Comparison of ENCODE assay signal across 8 mouse cellular contexts in genomic region chr9:44920374-44921122, GRCm38 (mm10). TPM values are rescaled to one million over a fixed set of nuclear protein-coding genes. Genes with fewer than 3 reads are reported as not detected.
A peak's percentile ranks its signal among the peaks of the same experiment; 100 is the strongest.
DNase-seq lines count a peak whose midpoint lies in the region; ATAC-seq and TF ChIP-seq lines count a peak whose summit lies in the region.

Gene Atp5l (minus strand): TSS chr9:44920742.

- TF ChIP-seq EP300 in heart, adult 2 months (IDR thresholded peaks at IDR 0.05; ENCODE audit: insufficient read depth, low read depth, low read length), result no peak

- H3K27me3 ChIP-seq in embryonic facial prominence, embryonic 14.5 days (replicated peaks; ENCODE audit: control insufficient read depth, insufficient read depth, low read length), result no peaks in the 10 kb centered on the region
- no peaks in the 10 kb centered on the region for H3K27me3 ChIP-seq in heart, adult 2 months (ENCODE audit: control insufficient read depth, insufficient read depth, low read length)
- no peaks in the 10 kb centered on the region for H3K27me3 ChIP-seq in limb, embryonic 13.5 days
- no peaks in the 10 kb centered on the region for H3K27me3 ChIP-seq in midbrain, embryonic 16.5 days (ENCODE audit: control insufficient read depth, insufficient read depth, low read depth, low read length)

- peak; percentile 74 for TF ChIP-seq POLR2A in heart, adult 2 months (IDR thresholded peaks at IDR 0.05; ENCODE audit: insufficient read depth, low read depth, low read length)

- no peak for TF ChIP-seq CTCF in heart, adult 2 months (IDR thresholded peaks at IDR 0.05)

- H3K36me3 ChIP-seq in embryonic facial prominence, embryonic 14.5 days (ENCODE audit: control insufficient read depth, insufficient read depth, low read length), result no peaks in the 10 kb centered on the region
- peaks cover 16% of the 10 kb centered on the region for H3K36me3 ChIP-seq in heart, adult 2 months (ENCODE audit: control insufficient read depth, insufficient read depth, low read length)
- 0 out of 2 replicates have a peak, but pooled peaks cover 7% of the 10 kb centered on the region for H3K36me3 ChIP-seq in limb, embryonic 13.5 days
- H3K36me3 ChIP-seq in midbrain, embryonic 16.5 days (ENCODE audit: control insufficient read depth, insufficient read depth, low read length), result no peaks in the 10 kb centered on the region

- H3K9ac ChIP-seq in embryonic facial prominence, embryonic 14.5 days (ENCODE audit: low read depth, low read length), result peak within 1 kb of the TSS; percentile 95
- H3K9ac ChIP-seq in heart, adult 2 months (ENCODE audit: low read depth, low read length), result peak within 1 kb of the TSS; percentile 99
- H3K9ac ChIP-seq in limb, embryonic 13.5 days, result peak within 1 kb of the TSS; percentile 97
- peak within 1 kb of the TSS; percentile 75 for H3K9ac ChIP-seq in midbrain, embryonic 16.5 days (ENCODE audit: low read depth, low read length)

- H3K4me1 ChIP-seq in embryonic facial prominence, embryonic 14.5 days (ENCODE audit: control insufficient read depth, insufficient read depth, low read length), result peaks cover 7% of the 10 kb centered on the region
- peaks cover 1% of the 10 kb centered on the region; the same call in 1 of the 2 replicates for H3K4me1 ChIP-seq in heart, adult 2 months (ENCODE audit: control insufficient read depth, insufficient read depth, low read length)
- peaks cover 16% of the 10 kb centered on the region for H3K4me1 ChIP-seq in limb, embryonic 13.5 days
- peaks cover 17% of the 10 kb centered on the region for H3K4me1 ChIP-seq in midbrain, embryonic 16.5 days (ENCODE audit: control insufficient read depth, insufficient read depth, low read length)

- H3K4me2 ChIP-seq in embryonic facial prominence, embryonic 14.5 days (ENCODE audit: low read depth, low read length), result peak within 1 kb of the TSS; percentile 83
- peak within 1 kb of the TSS; percentile 91 for H3K4me2 ChIP-seq in limb, embryonic 13.5 days (replicated peaks)
- peak within 1 kb of the TSS; percentile 92 for H3K4me2 ChIP-seq in midbrain, embryonic 16.5 days (ENCODE audit: low read length)

- peak; percentile 98 for DNase-seq in 3T3-L1 (ENCODE audit: low read depth, low spot score)
- peak; percentile 56 to 76 for DNase-seq in adrenal gland, postnatal 4 days (ENCODE audit: low spot score in 2 of 2)
- DNase-seq in embryonic facial prominence, embryonic 14.5 days (ENCODE audit: low spot score), result peak; percentile 98
- peak; percentile 86 to 89 for DNase-seq in heart, adult 2 months
- peak; percentile 88 to 91 for DNase-seq in kidney, adult 8-10 months
- peak; percentile 81 to 82 for DNase-seq in spleen, postnatal 10 days (ENCODE audit: low spot score in 2 of 2)

- peak within 1 kb of the TSS; percentile 95 for H3K27ac ChIP-seq in embryonic facial prominence, embryonic 14.5 days (replicated peaks; ENCODE audit: low read depth, low read length)
- peak within 1 kb of the TSS; percentile 99 for H3K27ac ChIP-seq in heart, adult 2 months
- peak within 1 kb of the TSS; percentile 94 for H3K27ac ChIP-seq in limb, embryonic 13.5 days
- H3K27ac ChIP-seq in midbrain, embryonic 16.5 days (ENCODE audit: low read length), result peak within 1 kb of the TSS; percentile 94

- peak; percentile 90 for ATAC-seq in embryonic facial prominence, embryonic 14.5 days (ENCODE audit: low read depth)
- peak; percentile 90 for ATAC-seq in limb, embryonic 13.5 days (ENCODE audit: low FRiP score, low read depth)
- ATAC-seq in midbrain, embryonic 16.5 days, result peak; percentile 91

- H3K4me3 ChIP-seq in embryonic facial prominence, embryonic 14.5 days (ENCODE audit: low read depth, low read length), result peak within 1 kb of the TSS; percentile 94
- peak within 1 kb of the TSS; percentile 87 for H3K4me3 ChIP-seq in heart, adult 2 months
- peak within 1 kb of the TSS; percentile 99 for H3K4me3 ChIP-seq in limb, embryonic 13.5 days
- peak within 1 kb of the TSS; percentile 70 for H3K4me3 ChIP-seq in midbrain, embryonic 16.5 days (ENCODE audit: low read depth, low read length)

- no peaks in the 10 kb centered on the region for H3K9me3 ChIP-seq in embryonic facial prominence, embryonic 14.5 days (ENCODE audit: control insufficient read depth, low read length)
- H3K9me3 ChIP-seq in limb, embryonic 13.5 days, result no peaks in the 10 kb centered on the region
- no peaks in the 10 kb centered on the region for H3K9me3 ChIP-seq in midbrain, embryonic 16.5 days (replicated peaks; ENCODE audit: control insufficient read depth, low read length, poor library complexity, severe bottlenecking)

- intact Hi-C loops in heart, adult 2 months (cut with DNase I), result loop anchor here (2.0 kb wide), 3 partner anchors 40 to 148 kb away; partner anchors contain the start of genes Kmt2a and Ube4a

- WGBS in embryonic facial prominence, embryonic 14.5 days, result under 1% methylated on average over 45 of the region's 48 CpGs
- under 1% methylated on average over 48 of the region's 48 CpGs for WGBS in heart, adult 2 months
- WGBS in limb, embryonic 13.5 days, result under 1% methylated on average over 48 of the region's 48 CpGs
- WGBS in midbrain, embryonic 16.5 days, result under 1% methylated on average over 48 of the region's 48 CpGs

- peaks cover 6% of the 10 kb centered on the region for H3K79me2 ChIP-seq in heart, adult 2 months (replicated peaks; ENCODE audit: control insufficient read depth, insufficient read depth, low read length)

RNA-seq across cellular contexts. Expression of gene Atp5l, which starts in this region (rescaled TPM):
- 100 to 1,000 TPM; 458 to 535 TPM for total RNA-seq in adrenal gland, postnatal 4 days (2021)
- polyA plus RNA-seq in embryonic facial prominence, embryonic 14.5 days (2014; fragmentation: Nextera tagmentation; extraction: Ambion mirVana), result 681 and 870 TPM in 2 replicates
- total RNA-seq in heart, adult 2 months (2021), result 1,000 to 10,000 TPM; 1,478 to 1,698 TPM
- polyA plus RNA-seq in heart, adult 2 months (2012; rRNA removed), result 1,092 and 1,784 TPM in 2 replicates
- 613 and 626 TPM in 2 replicates for polyA plus RNA-seq in limb, embryonic 13.5 days (2015; fragmentation: Nextera tagmentation; extraction: Ambion mirVana)
- 651 and 716 TPM in 2 replicates for polyA plus RNA-seq in midbrain, embryonic 16.5 days (2015; fragmentation: Nextera tagmentation; extraction: Ambion mirVana)

Comparison
In these comparisons a context has a peak if more than half of its experiments do, and no peak if none do; other contexts are left out.
1. Peak in every context shown above with its lines: DNase-seq, ATAC-seq, H3K4me3 ChIP-seq and H3K27ac ChIP-seq.